Mouse (Mus musculus): ENCODE measurements at regions not wholly inside any gene's neighbourhood (a gene's known extent, or its start where the extent isn't known, plus 50 kb on each side); places are given as distances from the start of the nearest gene placed in this dataset.

DNA sequence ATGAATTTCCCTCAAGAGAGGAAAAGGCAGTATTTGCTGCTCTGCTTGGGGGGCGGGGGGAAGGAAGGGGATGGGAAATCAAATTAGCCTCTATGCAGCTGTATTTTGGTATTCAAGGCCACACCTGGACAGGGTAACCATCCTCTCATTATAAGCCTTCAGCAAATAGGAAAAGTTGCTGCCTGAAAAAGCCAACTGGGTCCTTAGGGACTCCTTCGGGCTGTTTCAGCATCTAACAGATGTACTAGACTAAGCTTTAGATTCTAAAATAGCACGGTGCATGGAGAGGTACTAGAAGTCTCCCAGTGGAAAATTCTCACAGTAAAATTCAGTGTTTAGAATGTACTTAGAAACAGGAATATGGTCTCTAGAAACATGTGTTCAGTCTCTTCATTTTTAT, 183.1 kb downstream of the Gm13691 start:
- Histone ChIP-seq H3K4me1 (ENCODE audit: insufficient read depth) (no peaks in the 10 kb centered on the region), H3K9me3 (ENCODE audit: low read depth, low read length) (no peaks in the 10 kb centered on the region), H3K9ac (no peak overlapping the region), H3K4me3 (ENCODE audit: low read depth, low read length) (no peak overlapping the region), H3K27ac (ENCODE audit: low read depth) (no peak overlapping the region), H3K36me3 (ENCODE audit: insufficient read depth) (no peaks in the 10 kb centered on the region), H3K27me3 (ENCODE audit: insufficient read depth, low read length) (no peaks in the 10 kb centered on the region), H3K4me2 (no peak overlapping the region)
- ATAC-seq (ENCODE audit: insufficient read depth) = no peak
- no peak for TF ChIP-seq CTCF (IDR thresholded peaks at IDR 0.05; ENCODE audit: low read depth)
- WGBS = 76% methylated on average over 3 of the region's 3 CpGs
- no peak for DNase-seq

DNA sequence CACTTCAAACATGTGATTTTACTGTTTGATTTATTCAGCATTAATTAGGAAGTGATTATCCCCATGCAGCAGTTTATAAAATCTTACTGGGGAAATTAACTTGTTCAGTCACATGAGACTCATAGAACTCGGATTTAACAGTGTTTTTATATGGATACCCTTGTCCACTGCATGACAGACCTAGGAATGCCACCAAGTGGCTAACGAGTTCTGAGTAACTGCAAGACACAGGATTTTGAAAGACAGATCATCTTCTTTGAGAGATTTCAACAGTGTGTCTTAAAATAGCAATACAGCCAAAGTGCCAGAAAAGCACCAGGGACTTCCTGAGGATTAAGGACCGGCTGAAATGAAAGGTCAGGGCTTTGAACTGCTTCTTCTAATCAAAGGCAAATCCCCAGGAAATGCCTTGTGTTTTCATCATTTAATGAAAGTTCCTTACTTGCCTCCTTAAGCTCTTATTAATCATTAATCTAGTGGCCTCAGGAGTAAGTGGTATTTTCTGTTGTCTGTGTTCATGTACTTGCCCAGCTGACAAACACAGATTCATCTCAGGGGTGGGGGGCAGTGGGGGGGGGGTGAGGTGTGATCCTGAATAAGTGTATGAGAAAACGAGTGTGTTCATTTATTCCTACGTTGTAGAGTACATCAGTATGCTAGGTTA, 193.4 kb downstream of the Gm13691 start:
- ATAC-seq (ENCODE audit: insufficient read depth) (peak; percentile 8; the same call in 1 of the 2 replicates), DNase-seq (peak; percentile 36)
- WGBS = 20% methylated on average over 5 of the region's 5 CpGs
- H3K4me2 ChIP-seq = peak overlapping the region; percentile 42
- H3K4me3 ChIP-seq (ENCODE audit: low read depth, low read length) = no peak overlapping the region
- no peak for TF ChIP-seq CTCF (IDR thresholded peaks at IDR 0.05; ENCODE audit: low read depth)
- no peaks in the 10 kb centered on the region for H3K4me1 ChIP-seq (ENCODE audit: insufficient read depth)
- H3K27me3 ChIP-seq (ENCODE audit: insufficient read depth, low read length) = no peaks in the 10 kb centered on the region
- H3K9ac ChIP-seq = no peak overlapping the region
- H3K36me3 ChIP-seq (ENCODE audit: insufficient read depth) = no peaks in the 10 kb centered on the region
- peak overlapping the region; percentile 85 for H3K27ac ChIP-seq (ENCODE audit: low read depth)
- no peaks in the 10 kb centered on the region for H3K9me3 ChIP-seq (ENCODE audit: low read depth, low read length)

DNA sequence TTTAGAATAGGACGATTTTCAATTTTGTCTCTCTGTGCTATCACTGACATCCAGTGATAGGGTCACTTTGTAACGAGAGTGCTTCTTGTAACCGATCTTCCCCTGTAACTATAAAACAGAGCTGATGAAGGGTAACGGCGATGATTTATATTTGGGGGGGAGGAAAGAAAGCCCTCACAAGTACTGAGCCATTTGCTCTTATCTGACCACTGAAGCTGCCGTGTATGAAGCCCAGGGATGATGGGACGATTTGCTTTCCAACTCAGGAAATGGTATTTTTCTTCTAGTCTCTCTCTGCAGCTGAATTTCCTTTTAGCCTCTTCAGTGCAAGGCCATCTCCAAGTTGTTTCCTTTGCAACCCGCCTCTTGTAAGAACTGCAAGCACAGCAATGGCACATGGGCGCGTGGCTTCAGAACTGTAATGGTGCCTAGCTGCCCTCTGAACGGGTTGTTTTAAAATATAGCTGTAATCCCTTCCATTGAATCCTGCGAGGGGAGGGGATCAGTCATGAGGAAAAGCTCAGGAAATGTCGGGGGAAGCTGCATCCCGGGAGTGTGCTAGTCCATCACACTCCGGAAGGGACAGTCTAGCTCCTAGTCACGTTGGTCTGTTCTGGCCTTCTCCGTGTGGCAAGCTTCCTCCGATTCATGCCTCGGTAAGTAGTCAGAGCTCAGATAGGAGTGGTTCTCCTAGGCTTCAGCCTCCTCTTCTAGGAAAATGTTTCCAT, 194.1 kb downstream of the Gm13691 start:
- Histone ChIP-seq H3K9me3 (ENCODE audit: low read depth, low read length) (no peaks in the 10 kb centered on the region), H3K4me1 (ENCODE audit: insufficient read depth) (no peaks in the 10 kb centered on the region), H3K36me3 (ENCODE audit: insufficient read depth) (no peaks in the 10 kb centered on the region), H3K4me3 (ENCODE audit: low read depth, low read length) (no peak overlapping the region), H3K27ac (ENCODE audit: low read depth) (peak overlapping the region; percentile 85), H3K4me2 (peak overlapping the region; percentile 42), H3K27me3 (ENCODE audit: insufficient read depth, low read length) (no peaks in the 10 kb centered on the region), H3K9ac (no peak overlapping the region)
- 50% methylated on average over 19 of the region's 19 CpGs for WGBS
- ATAC-seq (ENCODE audit: insufficient read depth) (peak; percentile 71; the same call in 1 of the 2 replicates), DNase-seq (peak; percentile 61)
- TF ChIP-seq CTCF (IDR thresholded peaks at IDR 0.05; ENCODE audit: low read depth) = no peak

DNA sequence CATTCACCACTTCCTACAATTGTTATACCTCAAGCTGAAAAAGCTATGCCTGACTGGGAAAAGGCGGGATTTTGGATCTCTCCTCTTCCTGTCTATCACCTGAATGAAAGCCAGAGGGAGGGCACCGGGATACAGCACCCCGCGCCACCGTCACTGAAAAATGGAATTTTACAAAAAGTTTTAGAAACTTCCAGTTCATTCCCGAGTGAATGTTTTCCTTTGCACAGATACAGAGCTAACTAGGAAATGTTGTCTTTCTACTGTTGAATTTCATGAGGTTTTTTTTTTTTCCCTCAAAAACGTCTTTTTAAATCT, 194.6 kb downstream of the Gm13691 start:
- WGBS = 77% methylated on average over 7 of the region's 7 CpGs
- no peak overlapping the region for H3K4me2 ChIP-seq
- H3K9me3 ChIP-seq (ENCODE audit: low read depth, low read length) = no peaks in the 10 kb centered on the region
- ATAC-seq (ENCODE audit: insufficient read depth) (peak; percentile 11; the same call in 1 of the 2 replicates), DNase-seq (no peak)
- no peak overlapping the region for H3K9ac ChIP-seq
- H3K36me3 ChIP-seq (ENCODE audit: insufficient read depth) = no peaks in the 10 kb centered on the region
- peak overlapping the region; percentile 21; the same call in 1 of the 2 replicates for H3K27ac ChIP-seq (ENCODE audit: low read depth)
- H3K27me3 ChIP-seq (ENCODE audit: insufficient read depth, low read length) = no peaks in the 10 kb centered on the region
- TF ChIP-seq CTCF (IDR thresholded peaks at IDR 0.05; ENCODE audit: low read depth) = no peak
- no peak overlapping the region for H3K4me3 ChIP-seq (ENCODE audit: low read depth, low read length)
- no peaks in the 10 kb centered on the region for H3K4me1 ChIP-seq (ENCODE audit: insufficient read depth)

DNA sequence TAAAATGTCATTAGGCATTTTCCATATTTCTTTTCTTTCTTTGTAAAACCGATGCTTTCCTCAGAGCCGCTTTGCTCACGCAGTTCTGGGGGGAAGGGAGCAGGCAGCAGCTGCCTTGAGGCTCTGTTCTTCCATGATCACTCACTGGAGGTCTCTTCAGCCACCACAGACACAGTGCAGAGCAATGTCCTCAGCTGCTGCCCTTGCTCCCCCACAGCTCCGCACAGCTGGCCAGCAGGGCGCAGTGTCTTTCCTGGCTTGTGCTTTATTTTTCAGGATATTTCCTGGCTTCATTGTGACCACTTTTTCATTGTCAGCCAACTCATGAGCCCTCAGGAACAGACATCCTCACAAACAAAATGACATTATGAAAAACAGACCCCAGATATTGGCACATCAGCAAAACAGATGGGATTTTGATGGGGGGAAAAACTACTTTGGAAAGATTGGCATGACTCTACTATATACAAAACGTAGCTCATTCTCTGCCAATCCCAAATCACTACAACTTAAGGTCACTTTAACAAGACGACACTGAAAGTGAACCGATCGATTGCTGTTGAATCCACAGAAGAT, 195.9 kb downstream of the Gm13691 start:
- no peak overlapping the region for H3K9ac ChIP-seq
- H3K4me3 ChIP-seq (ENCODE audit: low read depth, low read length) = no peak overlapping the region
- DNase-seq (peak; percentile 81), ATAC-seq (ENCODE audit: insufficient read depth) (peak; percentile 93)
- no peak overlapping the region for H3K27ac ChIP-seq (ENCODE audit: low read depth)
- H3K4me2 ChIP-seq = no peak overlapping the region
- no peaks in the 10 kb centered on the region for H3K4me1 ChIP-seq (ENCODE audit: insufficient read depth)
- 32% methylated on average over 9 of the region's 9 CpGs for WGBS
- peak; percentile 65 for TF ChIP-seq CTCF (IDR thresholded peaks at IDR 0.05; ENCODE audit: low read depth)
- H3K9me3 ChIP-seq (ENCODE audit: low read depth, low read length) = no peaks in the 10 kb centered on the region
- no peaks in the 10 kb centered on the region for H3K27me3 ChIP-seq (ENCODE audit: insufficient read depth, low read length)
- H3K36me3 ChIP-seq (ENCODE audit: insufficient read depth) = no peaks in the 10 kb centered on the region

DNA sequence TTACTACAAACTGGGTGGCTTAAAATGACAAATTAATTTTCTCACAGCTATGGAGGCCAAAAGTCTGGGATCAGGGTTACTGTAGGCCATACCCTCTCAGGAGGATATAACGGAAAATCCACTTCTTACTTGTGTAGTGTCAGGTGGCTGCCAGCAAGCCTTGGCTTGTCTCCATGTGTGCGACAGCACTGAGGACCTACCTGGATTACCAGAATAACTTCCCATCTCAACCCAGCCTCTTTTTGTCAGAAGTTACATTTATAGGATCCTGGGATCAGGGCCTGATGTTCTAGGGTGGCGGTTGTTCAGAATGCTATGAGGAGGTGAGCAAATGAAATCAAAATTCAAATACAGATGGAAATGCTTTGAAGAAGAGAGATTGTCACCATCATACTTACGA, 197.1 kb downstream of the Gm13691 start:
- no peaks in the 10 kb centered on the region for H3K4me1 ChIP-seq (ENCODE audit: insufficient read depth)
- ATAC-seq (ENCODE audit: insufficient read depth) = no peak
- no peaks in the 10 kb centered on the region for H3K27me3 ChIP-seq (ENCODE audit: insufficient read depth, low read length)
- 88% methylated on average over 4 of the region's 4 CpGs for WGBS
- no peak for DNase-seq
- H3K4me3 ChIP-seq (ENCODE audit: low read depth, low read length) = no peak overlapping the region
- no peak overlapping the region for H3K9ac ChIP-seq
- H3K27ac ChIP-seq (ENCODE audit: low read depth) = no peak overlapping the region
- no peaks in the 10 kb centered on the region for H3K36me3 ChIP-seq (ENCODE audit: insufficient read depth)
- no peak for TF ChIP-seq CTCF (IDR thresholded peaks at IDR 0.05; ENCODE audit: low read depth)
- no peaks in the 10 kb centered on the region for H3K9me3 ChIP-seq (ENCODE audit: low read depth, low read length)
- H3K4me2 ChIP-seq = no peak overlapping the region

DNA sequence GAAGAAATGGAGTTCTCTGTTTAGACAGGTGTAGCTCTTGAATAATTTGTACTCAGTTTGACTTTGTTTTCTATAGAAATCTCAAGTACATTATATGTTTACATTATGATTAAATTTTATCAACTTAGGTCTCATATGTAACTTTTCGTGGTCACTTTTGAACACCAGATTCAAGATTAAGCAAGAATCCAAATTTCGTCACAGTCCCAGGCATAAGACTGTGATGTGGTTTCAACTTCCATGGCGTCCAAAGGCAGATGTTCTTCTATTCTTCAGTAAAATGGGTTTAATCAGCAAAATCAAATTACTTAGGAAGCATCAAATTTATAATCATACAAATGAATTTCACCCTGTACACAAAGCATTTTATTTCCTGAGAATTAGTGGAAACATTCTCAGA, 198.9 kb downstream of the Gm13691 start:
- WGBS = 58% methylated on average over 3 of the region's 3 CpGs
- H3K9me3 ChIP-seq (ENCODE audit: low read depth, low read length) = no peaks in the 10 kb centered on the region
- no peak for ATAC-seq (ENCODE audit: insufficient read depth)
- no peak overlapping the region for H3K27ac ChIP-seq (ENCODE audit: low read depth)
- H3K4me2 ChIP-seq = no peak overlapping the region
- no peak for DNase-seq
- TF ChIP-seq CTCF (IDR thresholded peaks at IDR 0.05; ENCODE audit: low read depth) = no peak
- H3K36me3 ChIP-seq (ENCODE audit: insufficient read depth) = no peaks in the 10 kb centered on the region
- H3K4me1 ChIP-seq (ENCODE audit: insufficient read depth) = no peaks in the 10 kb centered on the region
- H3K27me3 ChIP-seq (ENCODE audit: insufficient read depth, low read length) = no peaks in the 10 kb centered on the region
- H3K4me3 ChIP-seq (ENCODE audit: low read depth, low read length) = no peak overlapping the region
- H3K9ac ChIP-seq = no peak overlapping the region

Measured in lung, embryonic 14.5 days (tissue).